Mouse (Mus musculus) erythroid progenitor cell, adult 5-6 weeks (primary cell): Measurements from ENCODE around the gene Lum. TPM values are rescaled to one million over a fixed set of nuclear protein-coding genes. Genes with fewer than 3 reads are reported as not detected.

Experiments
- ATAC-seq: replicated peaks from 2 replicates; pipeline ENCODE4 v1.8.0; 2016; ENCODE audit warnings: moderate number of reproducible peaks, mild to moderate bottlenecking, moderate TSS enrichment, inconsistent platforms; ENCODE audit not compliant: poor library complexity, low FRiP score, severe bottlenecking
- total RNA-seq, 2 experiments: library from RNA; stranded (forward) in 1 of 2; stranded (reverse) in 1 of 2; fragments of 150-400 nt in 1 of 2; fragments of 186-747, 209-891 nt in 1 of 2; gene quantifications; 2 replicates each; pipeline versions ENCODE4 v1.2.3 to v1.2.4; 2015 to 2017; ENCODE audit warnings: low replicate concordance in 2 of 2

The Lum gene
- total RNA-seq (2015; ENCODE audit: low replicate concordance): not detected in 2 replicates
- total RNA-seq (2017; ENCODE audit: low replicate concordance): 0.51 and 0.98 TPM in 2 replicates

DNA sequence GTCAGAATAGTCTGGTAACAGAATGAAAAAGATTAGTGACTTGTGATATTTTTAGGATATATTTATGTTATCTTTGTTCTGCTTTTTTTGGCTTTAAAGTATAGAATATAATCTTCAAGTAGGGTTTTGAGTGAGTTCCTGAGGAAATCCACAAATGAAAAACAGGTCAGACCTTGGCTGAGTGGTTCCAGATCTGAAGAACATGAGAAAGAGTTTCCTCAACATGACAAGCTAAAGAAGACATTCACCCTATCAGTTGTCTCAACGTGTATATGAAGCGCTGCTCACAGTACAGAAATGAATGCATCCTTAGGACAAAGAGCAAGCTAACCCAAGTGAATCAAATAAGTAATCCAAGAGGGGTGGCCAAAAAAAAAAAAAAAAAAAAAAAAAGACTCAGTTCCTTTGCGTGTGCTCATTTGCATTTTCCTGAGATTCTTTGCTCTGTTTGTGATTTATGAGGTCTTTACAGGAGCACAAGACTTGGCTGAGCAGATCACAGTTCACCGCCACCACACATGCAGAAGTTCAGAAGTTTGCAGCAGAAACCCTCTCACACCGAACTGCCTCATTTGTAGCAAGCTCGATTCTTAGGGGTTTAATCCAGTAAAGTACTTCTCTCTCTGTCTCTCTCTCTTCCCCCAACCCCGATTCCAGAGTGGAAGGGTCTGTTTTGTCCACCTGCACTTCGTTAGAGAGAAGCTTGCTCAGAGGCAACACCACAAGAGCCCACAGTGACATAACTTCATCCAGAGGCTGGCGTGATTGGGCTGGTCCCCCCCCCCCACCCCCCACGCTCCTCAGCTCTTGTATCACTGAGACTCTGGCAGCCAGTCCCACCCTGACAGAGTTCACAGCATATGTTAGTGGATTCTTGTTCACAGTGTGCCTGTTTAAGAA is at the start of gene Lum:
Gene Lum, plus strand, starts transcription at position 172 of the 900 bp plus-strand sequence.
- no peak for ATAC-seq

DNA sequence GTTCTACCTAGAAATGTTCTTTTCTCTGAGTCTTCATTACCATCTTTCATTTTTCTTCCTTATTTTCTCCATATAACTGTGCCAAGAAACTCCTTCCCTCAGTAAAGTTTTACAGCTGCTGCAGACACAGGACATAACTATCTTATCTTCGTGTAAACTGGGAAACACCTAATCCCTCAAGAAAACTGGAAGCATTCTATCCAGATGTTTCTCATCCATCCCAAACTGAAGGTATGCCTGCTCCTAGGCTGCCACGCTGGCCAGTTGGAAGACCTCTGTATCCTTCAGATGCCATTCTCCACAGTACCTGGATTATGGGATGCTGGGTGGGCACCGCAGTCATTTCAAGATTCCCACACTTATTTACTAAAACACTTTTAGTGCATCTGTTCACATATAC is 41.6 kb upstream of the Lum start:
- no peak for ATAC-seq

DNA sequence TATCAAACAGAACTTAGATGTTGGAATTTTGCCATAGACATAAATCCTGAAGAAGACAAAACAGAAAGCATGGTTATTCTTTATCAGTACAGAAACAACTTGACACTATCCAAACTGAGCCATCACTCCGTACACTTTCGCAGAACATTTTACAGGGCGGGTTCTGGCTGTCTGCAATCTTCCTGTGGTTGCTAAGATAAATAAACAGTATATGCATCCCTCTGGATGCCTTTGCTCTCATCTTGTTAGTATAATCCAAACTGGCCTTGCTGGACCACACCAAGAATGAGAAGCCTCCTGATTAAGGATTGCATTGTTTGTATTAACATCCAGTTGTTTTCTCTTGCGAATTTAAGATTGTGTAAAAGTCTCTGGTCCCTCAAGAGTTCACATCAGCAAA is 29.2 kb upstream of the Lum start:
- ATAC-seq: no peak

DNA sequence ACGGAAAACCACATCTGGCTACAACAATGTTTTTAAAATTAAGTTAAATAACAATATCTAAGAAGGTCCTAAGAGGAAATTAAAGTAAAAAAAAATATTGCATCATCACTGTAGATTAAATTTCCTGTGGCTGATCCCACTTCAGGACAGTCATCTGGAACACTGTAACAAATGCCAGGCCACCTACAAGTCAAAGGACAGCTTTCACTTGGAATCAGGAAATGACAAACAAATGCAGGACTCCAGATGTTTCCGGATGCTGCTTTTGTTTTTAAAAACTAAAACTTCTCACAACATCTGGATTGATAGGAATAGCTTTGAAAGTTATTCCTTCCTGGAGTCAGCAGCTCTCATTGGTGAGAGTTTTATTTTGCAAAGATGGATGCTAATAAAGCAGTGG is 28.0 kb upstream of the Lum start:
- no peak for ATAC-seq

DNA sequence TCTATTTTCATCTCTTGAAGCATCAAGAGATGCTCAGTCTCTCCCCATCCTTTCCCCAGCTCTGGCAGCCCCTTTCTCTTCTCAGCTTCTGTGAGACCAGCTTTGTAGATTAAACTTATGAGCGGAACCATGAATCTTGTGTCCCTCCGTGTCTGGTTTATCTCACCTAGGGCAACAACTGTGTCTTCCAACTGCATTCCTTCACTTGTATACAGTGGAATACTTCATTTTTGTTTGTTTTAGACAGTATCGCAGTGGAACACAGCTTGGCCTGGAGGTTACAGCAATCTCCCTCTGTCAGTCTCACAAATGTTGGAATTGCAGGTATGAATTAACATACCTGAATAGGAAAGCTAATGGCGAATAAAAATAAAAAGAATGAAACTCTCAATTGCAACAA is 26.7 kb upstream of the Lum start:
- ATAC-seq: no peak

DNA sequence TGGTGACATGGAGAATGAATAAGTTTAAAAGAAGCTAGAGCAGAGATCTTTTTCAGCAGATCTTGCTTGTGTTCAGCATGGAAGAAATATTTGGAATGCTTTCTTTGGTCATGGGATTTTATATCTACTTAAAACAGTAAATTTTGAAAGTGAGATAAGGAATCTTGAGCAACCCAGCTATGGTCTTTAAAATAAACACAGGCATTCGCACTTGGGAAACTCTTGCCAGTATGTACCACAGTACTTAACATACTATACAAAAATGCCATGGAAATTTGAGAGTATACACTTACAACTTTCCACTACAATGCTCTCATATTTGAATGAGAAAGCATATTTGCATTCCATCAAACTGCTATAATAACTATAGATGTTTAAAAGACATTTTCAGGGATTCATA is 17.2 kb upstream of the Lum start:
- no peak for ATAC-seq

DNA sequence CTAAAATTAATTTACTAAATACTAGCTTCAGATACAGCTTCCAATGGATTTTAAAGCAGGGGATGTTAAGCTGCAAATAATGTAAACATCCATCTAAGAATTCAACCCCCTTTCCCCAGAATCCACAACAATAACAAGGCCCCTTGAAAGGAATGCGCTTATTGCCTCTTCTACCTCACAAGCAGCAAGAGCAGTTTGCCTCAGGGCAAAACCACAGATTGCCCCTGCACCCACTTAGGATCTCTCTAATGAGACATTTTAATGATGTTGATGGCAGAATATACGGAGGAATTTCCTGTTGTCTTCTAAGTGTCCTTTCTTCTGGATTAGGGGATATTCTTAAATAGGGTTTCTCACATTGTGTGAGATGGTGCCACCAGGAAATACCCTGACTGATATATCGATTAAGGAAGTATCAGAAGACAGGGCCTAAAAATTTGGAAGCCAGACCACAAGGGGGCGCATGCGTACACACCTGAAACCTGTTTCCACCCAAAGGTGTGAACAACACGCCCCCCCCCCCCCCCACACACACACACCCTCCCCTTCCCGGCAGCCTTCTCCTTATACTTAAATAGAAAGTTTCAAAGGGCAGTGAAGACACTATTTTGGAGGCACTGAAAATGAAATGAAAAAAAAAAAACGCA is 2.7 kb downstream of the Lum start:
- no peak for ATAC-seq

DNA sequence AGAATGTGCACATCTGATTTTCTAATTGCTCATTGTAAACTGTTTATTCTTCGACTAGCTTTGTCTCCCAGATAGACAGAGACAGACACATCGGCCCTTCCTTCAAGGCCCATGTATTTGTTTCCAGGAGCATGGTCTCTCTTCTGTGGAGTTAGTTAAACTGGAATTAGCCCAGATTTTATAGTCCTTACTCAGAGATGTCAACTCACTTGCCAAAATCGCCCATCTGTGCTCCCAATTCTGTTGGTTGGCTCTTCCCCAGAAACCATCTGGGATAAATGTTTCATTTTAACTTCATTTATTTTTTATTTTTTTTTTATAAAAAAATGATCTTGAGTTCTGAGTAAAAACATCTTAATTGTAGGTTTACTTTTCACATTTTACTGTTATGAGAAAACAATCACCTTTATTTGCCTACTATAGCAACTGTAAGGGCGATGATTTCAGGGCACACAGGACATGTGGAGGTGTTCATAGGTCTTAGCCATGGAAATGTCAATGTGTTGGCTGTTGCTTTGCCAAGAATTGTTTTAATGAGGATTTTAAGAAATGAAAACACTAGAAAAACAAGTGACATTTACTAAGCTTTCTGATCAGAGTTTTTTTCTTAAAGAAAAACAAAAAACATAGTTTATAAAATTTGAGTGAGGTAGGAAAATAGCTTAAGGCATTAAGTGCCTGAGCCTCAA is 17.8 kb downstream of the Lum start:
- ATAC-seq: no peak

DNA sequence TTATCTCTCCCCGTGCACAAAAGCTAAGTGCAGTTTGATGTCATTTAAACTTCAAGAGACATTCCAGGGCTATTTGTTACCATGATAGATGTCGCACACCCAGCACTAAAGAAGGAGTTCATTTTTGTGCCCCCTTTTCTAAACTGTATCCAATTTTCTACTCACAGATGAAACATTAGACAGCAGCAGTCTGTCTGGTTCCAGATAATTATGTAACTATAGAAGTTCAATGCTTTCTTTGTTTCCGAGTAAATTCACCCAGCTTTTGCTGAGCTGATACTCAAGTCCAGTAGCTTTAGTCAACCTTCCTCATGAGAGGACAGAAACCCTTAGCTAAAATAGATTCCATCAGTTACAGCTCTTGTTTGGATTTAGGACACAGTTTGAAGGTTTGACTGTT is 19.2 kb downstream of the Lum start:
- no peak for ATAC-seq

DNA sequence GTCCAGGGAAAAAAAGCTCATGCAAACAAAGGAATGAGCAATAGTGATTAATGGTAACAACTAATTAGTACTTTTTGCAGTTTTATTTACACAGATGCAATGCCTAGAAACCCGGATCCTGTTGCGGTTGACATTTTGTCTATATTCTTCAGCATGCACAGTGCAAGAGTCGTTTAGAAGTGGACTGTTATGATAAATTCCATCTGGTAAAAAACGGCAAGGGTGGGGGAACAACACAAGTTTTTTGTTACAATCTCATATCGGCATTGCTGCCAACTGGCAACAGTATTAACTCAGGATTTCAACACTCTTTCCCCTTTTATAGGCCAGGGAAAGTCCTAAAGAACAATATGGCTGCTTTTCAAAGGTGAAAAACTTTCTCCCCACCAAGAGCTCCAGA is 22.2 kb downstream of the Lum start:
- ATAC-seq: no peak

DNA sequence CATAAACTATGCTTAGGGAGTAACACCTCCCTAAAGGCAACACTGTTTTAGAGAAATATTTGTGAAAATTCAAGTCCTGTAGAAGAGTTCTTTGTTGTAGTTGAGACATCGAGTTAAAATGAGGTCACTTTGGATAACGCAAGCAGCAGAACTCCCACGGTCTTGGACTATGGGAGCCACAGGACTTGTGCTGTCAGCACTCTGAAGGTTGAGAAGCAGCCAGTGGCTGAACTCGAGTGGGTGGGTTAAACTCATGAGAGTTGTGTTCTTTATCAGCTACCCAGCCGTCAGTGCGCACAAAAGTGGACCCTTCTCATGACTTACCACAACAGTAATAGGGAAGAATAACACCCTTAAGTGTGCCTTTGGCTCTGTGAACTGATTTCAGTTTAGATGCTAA is 24.6 kb downstream of the Lum start:
- ATAC-seq: no peak

DNA sequence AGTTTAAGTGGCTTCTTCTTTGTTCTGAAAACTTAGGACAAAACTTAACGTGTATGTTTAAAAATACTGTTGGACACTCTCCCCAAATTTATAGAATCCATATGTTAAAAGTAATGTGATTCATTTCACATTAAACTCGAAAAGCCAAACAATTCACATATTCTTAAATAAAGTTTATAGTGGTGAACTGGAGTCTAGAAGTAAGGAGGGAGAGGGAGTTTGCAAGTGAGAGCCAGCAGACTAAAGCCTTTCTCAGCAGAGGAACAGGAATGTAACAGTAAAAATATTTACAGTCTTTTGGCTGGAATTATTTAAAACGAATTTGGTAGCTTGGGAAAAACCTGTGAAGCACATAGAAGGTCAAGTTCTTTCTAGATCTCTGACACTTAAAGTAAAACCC is 26.1 kb downstream of the Lum start:
- no peak for ATAC-seq

DNA sequence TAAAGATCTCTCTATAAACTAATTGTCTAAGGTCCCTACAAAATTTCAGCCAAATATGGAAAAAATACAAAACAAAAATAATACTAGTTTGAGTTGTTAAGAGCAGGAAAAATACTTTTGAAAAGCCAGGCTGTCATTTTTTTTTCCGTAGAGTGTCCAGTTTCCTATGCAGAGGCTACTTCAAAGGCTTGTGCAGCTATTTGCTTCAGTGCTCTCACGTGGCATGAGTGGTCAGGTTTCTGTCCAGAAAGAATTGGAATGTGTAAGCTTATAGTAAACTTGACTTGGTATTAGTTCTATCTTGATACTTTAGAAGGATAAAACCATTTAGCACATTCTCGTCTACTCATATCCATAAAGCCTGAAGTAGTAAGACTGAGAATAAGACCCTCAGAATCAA is 26.8 kb downstream of the Lum start:
- no peak for ATAC-seq

DNA sequence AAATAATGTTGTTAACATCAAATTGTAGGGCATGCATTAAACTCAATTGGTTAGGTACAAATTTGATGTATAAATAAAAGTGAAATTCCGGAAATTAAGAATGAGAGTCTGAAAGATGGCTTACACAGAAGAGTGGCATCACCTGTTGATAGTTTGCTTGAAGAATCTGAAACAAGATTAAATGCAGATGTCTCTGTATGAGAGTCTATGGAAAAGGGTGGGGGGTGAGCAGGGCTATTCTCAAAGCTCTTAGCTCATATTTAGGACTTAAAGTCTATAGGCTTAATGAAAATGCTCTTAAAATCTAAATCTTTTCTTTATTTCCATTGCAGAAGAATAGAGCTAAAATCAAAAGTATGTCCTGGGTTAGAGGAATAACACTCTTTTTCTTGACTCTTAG is 30.8 kb downstream of the Lum start:
- no peak for ATAC-seq

DNA sequence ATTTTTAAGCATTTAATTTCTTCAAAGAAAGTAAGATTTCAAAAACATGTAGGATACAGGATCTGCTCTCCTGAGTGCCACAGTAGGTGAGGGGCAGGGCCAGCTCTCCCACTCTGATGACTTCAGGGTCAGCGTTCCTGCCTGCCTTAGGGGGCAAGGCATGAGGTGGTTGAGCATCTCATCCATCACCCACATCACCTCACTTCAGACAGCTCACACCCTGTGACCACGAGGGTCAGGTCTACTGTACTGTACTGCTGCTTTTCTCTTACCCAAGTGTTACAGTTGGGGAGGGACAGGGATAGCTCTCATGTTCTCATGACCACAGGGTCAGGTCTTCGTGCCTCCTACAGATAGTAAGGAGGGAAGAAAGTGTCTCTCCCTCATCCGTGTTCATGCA is 36.8 kb downstream of the Lum start:
- ATAC-seq: no peak

DNA sequence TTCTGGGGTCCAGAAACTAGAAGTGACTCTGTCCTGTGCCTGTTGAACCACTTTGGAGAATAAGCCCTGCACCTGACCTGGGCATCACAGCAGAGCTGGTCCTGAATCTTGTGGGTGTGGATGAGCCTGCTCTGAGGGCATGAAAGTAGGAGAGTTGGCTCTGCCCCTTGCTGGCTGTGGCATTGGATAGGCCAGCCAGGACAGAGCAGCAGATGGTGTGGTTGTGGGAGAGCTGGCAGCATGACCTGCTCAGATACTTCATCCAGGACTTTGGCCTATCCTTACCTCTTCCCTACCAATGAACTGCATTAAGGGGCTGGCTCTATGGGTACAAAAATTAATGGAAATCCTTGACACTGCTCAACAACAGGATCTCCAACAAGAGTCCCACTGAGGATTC is 38.3 kb downstream of the Lum start:
- ATAC-seq: no peak

DNA sequence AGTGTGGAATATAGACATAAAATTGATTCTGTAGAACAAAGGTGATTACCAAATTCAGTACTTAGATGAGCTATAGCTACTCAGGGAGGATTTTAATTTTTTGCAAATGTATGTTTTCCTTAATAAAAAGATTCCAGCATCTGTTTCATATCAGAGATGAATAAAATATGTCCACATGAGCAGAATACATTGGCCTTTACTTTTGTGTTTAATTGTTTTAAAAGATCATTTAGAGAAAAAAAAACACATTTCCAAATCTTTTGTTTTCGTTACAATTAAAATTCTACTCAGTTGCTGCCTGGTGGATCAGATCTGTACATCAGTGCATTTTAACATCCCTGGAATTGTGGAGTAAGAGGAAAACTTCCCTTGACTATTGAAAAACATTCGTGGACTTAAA is 41.7 kb downstream of the Lum start, which contains the start of gene Kera:
Gene Kera, plus strand, starts transcription at position 301 of the 400 bp plus-strand sequence.
- ATAC-seq: no peak
